Mouse (Mus musculus) kidney, embryonic 15.5 days (tissue): ENCODE results near the gene Cnksr1. TPM values are rescaled to one million over a fixed set of nuclear protein-coding genes. Genes with fewer than 3 reads are reported as not detected.
"Not testable (repeated sequence)": the region's sequence is repeated elsewhere in the genome, so short reads cannot be mapped to it uniquely, and the experiment has no call there.

Source experiments
- ATAC-seq: fragments of 200-750 bp; cut with Nextera tagmentation; replicated peaks from 2 replicates; pipeline ENCODE4 v1.8.0; 2017; ENCODE audit warnings: moderate TSS enrichment; ENCODE audit not compliant: low FRiP score
- H3K27ac ChIP-seq: fragments of 300-500 bp; sonication (generic); 2 replicates; pipeline ENCODE4 v1.5.1; 2015; ENCODE audit warnings: mild to moderate bottlenecking, inconsistent platforms
- H3K27me3 ChIP-seq: fragments of 300-500 bp; sonication (generic); 2 replicates; pipeline ENCODE4 v1.6.1; 2015; ENCODE audit warnings: inconsistent platforms
- H3K36me3 ChIP-seq: fragments of 300-500 bp; sonication (generic); 2 replicates; pipeline ENCODE4 v1.6.1; 2015; ENCODE audit warnings: inconsistent platforms
- H3K4me1 ChIP-seq: fragments of 300-500 bp; sonication (generic); 2 replicates; pipeline ENCODE4 v1.6.1; 2015; ENCODE audit warnings: inconsistent platforms
- H3K4me2 ChIP-seq: fragments of 300-500 bp; sonication (generic); 2 replicates; pipeline ENCODE4 v1.6.1; 2015; ENCODE audit warnings: moderate library complexity, mild to moderate bottlenecking, inconsistent platforms
- H3K4me3 ChIP-seq: fragments of 300-500 bp; sonication (generic); replicated peaks from 2 replicates; pipeline ENCODE4 v1.5.1; 2015; ENCODE audit warnings: mild to moderate bottlenecking, inconsistent platforms
- H3K9ac ChIP-seq: fragments of 300-500 bp; sonication (generic); 2 replicates; pipeline ENCODE4 v1.6.1; 2015; ENCODE audit warnings: mild to moderate bottlenecking, inconsistent platforms
- H3K9me3 ChIP-seq: fragments of 300-500 bp; sonication (generic); replicated peaks from 2 replicates; pipeline ENCODE4 v1.6.1; 2016; ENCODE audit warnings: inconsistent platforms
- WGBS: fragments of 180-500 bp; shearing (Covaris S2); methylation state at CpG from one replicate; pipeline ENCODE4 v1.1.7; 2015; ENCODE audit warnings: mixed read lengths; 5-methylcytosine and 5-hydroxymethylcytosine counted together
- polyA plus RNA-seq: library from polyadenylated mRNA; unstranded; fragments of >200 nt; fragmentation: Nextera tagmentation; extraction: Ambion mirVana; gene quantifications from 2 replicates; pipeline ENCODE4 v1.2.1, GENCODE M21; 2015

Cnksr1 gene
- polyA plus RNA-seq = 7.3 and 8.3 TPM in 2 replicates

GRCm38 (mm10) chr4:134238279-134238651 is at the start of gene Cnksr1:
TSS of gene Cnksr1 (minus strand) at chr4:134238399.
- 2% methylated on average over 18 of the region's 18 CpGs for WGBS
- Histone ChIP-seq H3K4me2 (peak within 1 kb of the TSS; percentile 64), H3K9ac (peak within 1 kb of the TSS; percentile 27; the same call in 1 of the 2 replicates), H3K27ac (peak within 1 kb of the TSS; percentile 66), H3K36me3 (peaks cover 3% of the 10 kb centered on the region; the same call in 1 of the 2 replicates), H3K27me3 (peaks cover 12% of the 10 kb centered on the region), H3K4me1 (peaks cover 23% of the 10 kb centered on the region), H3K9me3 (no peaks in the 10 kb centered on the region), H3K4me3 (peak within 1 kb of the TSS; percentile 43)
- ATAC-seq = peak; percentile 85

DNA sequence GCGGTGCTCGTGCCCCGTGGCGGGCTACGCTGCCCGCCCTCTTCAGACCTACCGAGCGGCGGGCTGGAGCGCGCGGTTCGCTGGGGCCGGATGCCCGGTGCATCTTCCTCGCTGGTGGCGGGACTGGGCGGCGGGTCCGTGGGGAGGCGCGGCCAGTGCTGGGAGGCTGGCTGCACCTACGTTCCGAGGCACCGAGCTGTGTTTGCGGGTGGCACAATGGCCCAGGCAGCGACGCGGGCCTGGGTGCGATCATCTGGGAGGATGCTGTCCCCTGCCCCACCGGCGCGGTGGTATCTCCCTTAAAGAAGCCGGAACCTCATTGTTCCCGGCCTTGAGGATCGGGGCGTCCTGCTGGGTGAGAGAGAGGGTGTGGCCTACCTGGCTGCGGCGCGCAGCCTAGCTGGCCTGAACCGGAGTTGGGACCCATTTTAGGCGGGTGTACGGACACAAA is 49.4 kb upstream of the Cnksr1 start, which contains the start of gene Pdik1l:
Gene Pdik1l, minus strand, starts transcription at position 321 of the 451 bp plus-strand sequence.
- peak within 1 kb of the TSS; percentile 100 for H3K27ac ChIP-seq
- peak within 1 kb of the TSS; percentile 94 for H3K4me2 ChIP-seq
- peaks cover 33% of the 10 kb centered on the region for H3K4me1 ChIP-seq
- no peaks in the 10 kb centered on the region for H3K9me3 ChIP-seq
- H3K27me3 ChIP-seq = peaks cover 5% of the 10 kb centered on the region
- peaks cover 25% of the 10 kb centered on the region for H3K36me3 ChIP-seq
- under 1% methylated on average over 43 of the region's 43 CpGs for WGBS
- peak; percentile 86 for ATAC-seq
- peak within 1 kb of the TSS; percentile 95 for H3K9ac ChIP-seq
- H3K4me3 ChIP-seq = peak within 1 kb of the TSS; percentile 81

DNA sequence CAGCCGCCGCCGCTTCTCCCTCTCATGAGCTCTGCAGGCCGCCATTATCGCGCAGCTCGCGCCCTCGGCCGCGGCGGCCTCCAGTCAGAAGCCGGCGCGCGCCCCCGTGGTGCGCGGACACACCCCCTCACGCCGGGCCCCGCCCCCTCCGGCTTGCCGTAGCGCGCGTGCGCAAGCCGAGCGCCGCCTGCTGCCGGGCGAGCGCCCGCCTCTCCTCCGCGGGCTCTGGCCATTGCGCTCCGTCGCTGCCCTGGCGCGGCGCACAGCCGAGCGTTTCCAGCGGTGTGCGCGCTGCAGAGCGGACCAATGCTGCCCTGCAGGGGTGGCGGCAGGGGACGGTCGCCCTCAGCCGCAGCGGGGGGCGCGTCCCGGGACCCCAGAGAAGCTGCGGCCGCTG is 49.0 kb upstream of the Cnksr1 start:
- under 1% methylated on average over 45 of the region's 59 CpGs for WGBS
- peaks cover under 1% of the 10 kb centered on the region for H3K27me3 ChIP-seq

GRCm38 (mm10) chr4:134286226-134287167 is 48.3 kb upstream of the Cnksr1 start:
- peak overlapping the region; percentile 94 for H3K9ac ChIP-seq
- peaks cover 35% of the 10 kb centered on the region for H3K36me3 ChIP-seq
- peak overlapping the region; percentile 81 for H3K4me3 ChIP-seq
- H3K9me3 ChIP-seq = no peaks in the 10 kb centered on the region
- peaks cover 27% of the 10 kb centered on the region for H3K4me1 ChIP-seq
- 1% methylated on average over 58 of the region's 59 CpGs for WGBS
- no peaks in the 10 kb centered on the region for H3K27me3 ChIP-seq
- H3K4me2 ChIP-seq = peak overlapping the region; percentile 94
- peak overlapping the region; percentile 100 for H3K27ac ChIP-seq
- ATAC-seq = peak; percentile 37

More for the DNA sequence above, 49.0 kb upstream of the Cnksr1 start:
- peak; percentile 95 for ATAC-seq
- peak overlapping the region; percentile 100 for H3K27ac ChIP-seq
- no peaks in the 10 kb centered on the region for H3K9me3 ChIP-seq
- peak overlapping the region; percentile 94 for H3K4me2 ChIP-seq
- peak overlapping the region; percentile 81 for H3K4me3 ChIP-seq
- peak overlapping the region; percentile 95 for H3K9ac ChIP-seq
- H3K4me1 ChIP-seq = peaks cover 32% of the 10 kb centered on the region
- H3K36me3 ChIP-seq = peaks cover 30% of the 10 kb centered on the region

GRCm38 (mm10) chr4:134284942-134285341 is 46.7 kb upstream of the Cnksr1 start:
- no peak overlapping the region for H3K9ac ChIP-seq
- no peaks in the 10 kb centered on the region for H3K27me3 ChIP-seq
- H3K9me3 ChIP-seq = no peaks in the 10 kb centered on the region
- no peak for ATAC-seq
- H3K4me3 ChIP-seq = no peak overlapping the region
- peaks cover 27% of the 10 kb centered on the region for H3K4me1 ChIP-seq
- H3K36me3 ChIP-seq = peaks cover 50% of the 10 kb centered on the region
- no peak overlapping the region for H3K4me2 ChIP-seq
- H3K27ac ChIP-seq = no peak overlapping the region
- WGBS = 90% methylated on average over 2 of the region's 2 CpGs

- Histone ChIP-seq H3K9me3 (no peaks in the 10 kb centered on the region), H3K9ac (no peak overlapping the region; the same call in 1 of the 2 replicates), H3K4me1 (peaks cover 10% of the 10 kb centered on the region), H3K4me2 (peak overlapping the region; percentile 53), H3K27me3 (no peaks in the 10 kb centered on the region), H3K36me3 (peaks cover 31% of the 10 kb centered on the region), H3K27ac (0 out of 2 replicates have a peak overlapping the region, but pooled peaks have one; percentile 3), H3K4me3 (peak overlapping the region; percentile 25)
- 7% methylated on average over 14 of the region's 14 CpGs for WGBS
- no peak for ATAC-seq
Observed at GRCm38 (mm10) chr4:134273417-134274345, 35.5 kb upstream of the Cnksr1 start.

DNA sequence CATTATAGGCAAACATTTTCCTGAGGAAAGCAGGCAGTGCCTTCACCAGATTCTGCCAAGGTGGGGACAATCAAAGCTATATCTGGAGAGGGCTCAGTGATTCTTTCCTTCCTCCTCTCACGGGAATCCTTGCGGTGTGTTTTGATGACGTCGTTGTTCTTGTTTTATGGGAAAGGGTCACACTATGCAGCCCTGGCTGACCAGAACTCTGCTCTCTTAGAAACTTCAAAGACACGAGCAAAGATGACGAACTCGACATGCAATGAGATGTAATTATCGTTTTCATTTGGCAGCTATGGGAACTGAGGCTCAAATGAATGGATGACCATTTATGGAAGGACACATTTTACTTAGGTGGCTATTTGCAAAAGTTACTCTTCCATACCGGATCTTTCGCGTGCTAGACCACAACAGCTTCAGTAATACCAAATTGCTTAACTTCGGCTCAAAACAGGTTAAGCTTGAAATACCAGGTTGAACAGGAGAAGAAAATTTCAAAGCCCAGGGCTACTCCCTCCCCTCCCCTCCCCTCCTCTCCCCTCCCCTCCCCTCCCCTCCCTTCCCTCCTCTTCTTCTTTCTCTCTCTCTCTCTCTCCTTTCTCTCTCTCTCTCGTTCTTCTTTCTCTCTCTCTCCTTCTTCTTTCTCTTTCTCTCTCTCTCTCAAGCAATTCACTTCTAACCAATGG is 34.7 kb upstream of the Cnksr1 start:
- Histone ChIP-seq H3K4me3 (peak overlapping the region; percentile 25), H3K27ac (peak overlapping the region; percentile 46), H3K4me1 (peaks cover 10% of the 10 kb centered on the region), H3K9me3 (no peaks in the 10 kb centered on the region), H3K36me3 (peaks cover 24% of the 10 kb centered on the region), H3K9ac (no peak overlapping the region; the same call in 1 of the 2 replicates), H3K4me2 (peak overlapping the region; percentile 53), H3K27me3 (no peaks in the 10 kb centered on the region)
- WGBS = 13% methylated on average over 13 of the region's 13 CpGs
- ATAC-seq = no peak

DNA sequence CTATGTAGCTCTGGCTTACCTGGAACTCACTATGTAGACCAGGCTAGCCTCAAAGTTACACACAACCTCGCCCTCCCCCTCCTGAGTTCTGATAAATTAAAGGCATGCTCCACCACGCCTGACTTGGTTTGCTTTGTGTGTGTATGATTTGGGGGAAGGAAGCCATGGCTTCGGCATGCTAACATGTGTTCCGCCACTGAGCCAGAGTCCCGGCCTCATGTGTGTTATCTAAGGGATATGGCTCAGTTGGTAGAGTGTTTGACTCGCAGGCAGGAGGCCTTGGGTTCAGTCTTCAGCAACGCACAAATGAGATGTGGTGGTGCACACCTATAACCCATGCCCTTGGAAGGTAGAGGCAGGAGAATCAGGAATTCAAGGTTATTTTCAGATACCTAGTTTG is 33.8 kb upstream of the Cnksr1 start:
- no peak overlapping the region for H3K27ac ChIP-seq
- H3K4me3 ChIP-seq = no peak overlapping the region
- no peaks in the 10 kb centered on the region for H3K9me3 ChIP-seq
- peaks cover 15% of the 10 kb centered on the region for H3K36me3 ChIP-seq
- WGBS = 85% methylated on average over 7 of the region's 7 CpGs
- no peaks in the 10 kb centered on the region for H3K27me3 ChIP-seq
- no peak overlapping the region for H3K9ac ChIP-seq
- H3K4me2 ChIP-seq = no peak overlapping the region
- H3K4me1 ChIP-seq = peaks cover 10% of the 10 kb centered on the region
- ATAC-seq = no peak

- not testable (repeated sequence) for H3K27me3 ChIP-seq, H3K4me2 ChIP-seq, H3K4me3 ChIP-seq, H3K27ac ChIP-seq, H3K9me3 ChIP-seq, ATAC-seq, H3K9ac ChIP-seq, H3K36me3 ChIP-seq
- peaks cover 23% of the 10 kb centered on the region for H3K4me1 ChIP-seq
Observed at GRCm38 (mm10) chr4:134269622-134270021, 31.4 kb upstream of the Cnksr1 start.

GRCm38 (mm10) chr4:134268102-134268655 is 30.0 kb upstream of the Cnksr1 start:
- Histone ChIP-seq H3K4me3 (no peak overlapping the region), H3K27me3 (no peaks in the 10 kb centered on the region), H3K4me1 (peaks cover 23% of the 10 kb centered on the region), H3K27ac (no peak overlapping the region), H3K36me3 (no peaks in the 10 kb centered on the region), H3K4me2 (no peak overlapping the region), H3K9ac (no peak overlapping the region), H3K9me3 (0 out of 2 replicates have a peak, but pooled peaks cover 4% of the 10 kb centered on the region)
- ATAC-seq = no peak
- 79% methylated on average over 19 of the region's 19 CpGs for WGBS
